Mouse (Mus musculus) megakaryocyte, embryonic 14.5 days (primary cell): ENCODE data around the gene 4930507D05Rik.

Experiments
- FLI1 ChIP-seq: IDR thresholded peaks from 2 replicates; pipeline ENCODE4 v1.6.1; 2012; ENCODE audit warnings: low read length, inconsistent platforms, mixed read lengths
- GATA1 ChIP-seq: IDR thresholded peaks from 3 replicates; pipeline ENCODE4 v1.6.1; 2012; ENCODE audit warnings: mixed read lengths, low read length, inconsistent platforms, borderline replicate concordance

GRCm38 (mm10) chr10:62422255-62422654 is 27.0 kb upstream of the 4930507D05Rik start, which contains the start of gene Hkdc1:
- no peak for TF ChIP-seq GATA1
- no peak for TF ChIP-seq FLI1
